Mouse (Mus musculus) embryonic facial prominence, embryonic 13.5 days (tissue): Measurements from ENCODE around the gene Rap2c. TPM values are rescaled to one million over a fixed set of nuclear protein-coding genes. Genes with fewer than 3 reads are reported as not detected.

Experiments
- ATAC-seq: fragments of 200-750 bp; cut with Nextera tagmentation; 2 replicates; pipeline ENCODE4 v1.8.0; 2017; ENCODE audit warnings: low read depth; ENCODE audit not compliant: insufficient number of reproducible peaks, insufficient read depth, low FRiP score, low TSS enrichment
- H3K27ac ChIP-seq: fragments of 300-500 bp; sonication (generic); 2 replicates; pipeline ENCODE4 v1.5.1; 2015; ENCODE audit warnings: moderate library complexity, mild to moderate bottlenecking, inconsistent platforms
- H3K27me3 ChIP-seq: fragments of 300-500 bp; sonication (generic); 2 replicates; pipeline ENCODE4 v1.6.1; 2015; ENCODE audit warnings: mild to moderate bottlenecking, inconsistent platforms
- H3K36me3 ChIP-seq: fragments of 300-500 bp; sonication (generic); 2 replicates; pipeline ENCODE4 v1.6.1; 2015; ENCODE audit warnings: mild to moderate bottlenecking, inconsistent platforms
- H3K4me1 ChIP-seq: fragments of 300-500 bp; sonication (generic); 2 replicates; pipeline ENCODE4 v1.6.1; 2015; ENCODE audit warnings: inconsistent platforms
- H3K4me2 ChIP-seq: fragments of 300-500 bp; sonication (generic); 2 replicates; pipeline ENCODE4 v1.6.1; 2015; ENCODE audit warnings: moderate library complexity, mild to moderate bottlenecking, inconsistent platforms
- H3K4me3 ChIP-seq: fragments of 300-500 bp; sonication (generic); 2 replicates; pipeline ENCODE4 v1.5.1; 2015; ENCODE audit warnings: mild to moderate bottlenecking, inconsistent platforms
- H3K9ac ChIP-seq: fragments of 300-500 bp; sonication (generic); 2 replicates; pipeline ENCODE4 v1.6.1; 2015; ENCODE audit warnings: mild to moderate bottlenecking, inconsistent platforms
- H3K9me3 ChIP-seq: fragments of 300-500 bp; sonication (generic); 2 replicates; pipeline ENCODE4 v1.6.1; 2016; ENCODE audit warnings: inconsistent platforms
- WGBS: fragments of 180-500 bp; shearing (Covaris S2); methylation state at CpG from one replicate; pipeline ENCODE4 v1.1.7; 2015; ENCODE audit warnings: mixed read lengths; 5-methylcytosine and 5-hydroxymethylcytosine counted together
- polyA plus RNA-seq: library from polyadenylated mRNA; unstranded; fragments of >200 nt; fragmentation: Nextera tagmentation; extraction: Ambion mirVana; gene quantifications from 2 replicates; pipeline ENCODE4 v1.2.1, GENCODE M21; 2015

The Rap2c gene
- polyA plus RNA-seq, 1 experiment from 2014 or later: 29.1 TPM

DNA sequence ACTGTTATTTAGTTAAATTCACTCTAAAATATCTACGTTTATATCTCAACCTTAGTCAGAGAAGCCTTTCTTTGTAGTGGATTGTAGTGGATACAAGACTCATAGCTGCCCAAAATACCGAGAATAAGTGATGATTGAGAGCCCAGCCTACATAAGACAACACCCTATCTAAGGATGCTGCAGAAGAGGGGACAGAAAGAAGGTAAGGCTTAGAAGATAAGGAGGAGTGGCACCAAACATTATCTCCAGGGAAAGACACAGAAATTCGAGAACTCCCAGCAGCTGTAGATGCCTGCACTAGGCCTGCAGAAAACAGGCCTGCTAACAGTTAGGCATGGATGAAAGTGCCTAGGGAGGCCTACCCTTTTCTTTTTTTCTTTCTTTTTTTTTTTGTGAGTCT lies 52.7 kb downstream of the Rap2c start:
- no peak overlapping the region for H3K27ac ChIP-seq
- no peak overlapping the region for H3K4me3 ChIP-seq
- H3K9me3 ChIP-seq: no peaks in the 10 kb centered on the region
- H3K36me3 ChIP-seq: no peaks in the 10 kb centered on the region
- no peak overlapping the region for H3K9ac ChIP-seq
- no peak for ATAC-seq
- no peak overlapping the region for H3K4me2 ChIP-seq
- H3K27me3 ChIP-seq: no peaks in the 10 kb centered on the region; the same call in 1 of the 2 replicates
- no peaks in the 10 kb centered on the region for H3K4me1 ChIP-seq
- 59% methylated on average over 3 of the region's 3 CpGs for WGBS

DNA sequence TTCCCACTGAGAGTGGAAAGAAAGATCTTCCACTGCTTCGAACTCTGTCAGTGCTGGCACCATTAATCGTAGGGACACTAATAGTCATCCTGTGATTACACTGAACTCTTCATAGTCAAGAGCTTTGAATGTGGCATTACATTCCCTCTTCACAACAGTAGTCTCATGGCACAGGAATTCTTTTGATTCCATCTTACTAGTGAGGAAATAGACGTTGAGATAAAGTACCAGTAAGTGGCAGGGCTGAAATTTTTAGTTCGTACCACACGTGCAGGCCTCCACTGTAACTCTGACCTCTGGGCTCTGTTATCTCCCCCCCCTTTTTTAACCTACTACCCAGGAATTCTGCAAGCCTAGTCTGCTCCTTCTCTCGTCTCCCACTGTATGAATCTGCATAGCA lies 54.9 kb downstream of the Rap2c start:
- H3K36me3 ChIP-seq: no peaks in the 10 kb centered on the region
- no peak for ATAC-seq
- H3K9me3 ChIP-seq: no peaks in the 10 kb centered on the region
- no peak overlapping the region for H3K4me2 ChIP-seq
- no peak overlapping the region for H3K27ac ChIP-seq
- no peak overlapping the region for H3K9ac ChIP-seq
- no peaks in the 10 kb centered on the region for H3K4me1 ChIP-seq
- WGBS: 53% methylated on average over 6 of the region's 6 CpGs
- H3K4me3 ChIP-seq: no peak overlapping the region
- H3K27me3 ChIP-seq: no peaks in the 10 kb centered on the region

Other genes starting within 250 kb of the Rap2c start
- 13.9 and 18.6 TPM in 2 replicates for gene Stk26, start 177.0 kb downstream of the Rap2c start, polyA plus RNA-seq
- 0.17 TPM in 1 of 2 replicates, not detected in the other for gene Frmd7, start 75.3 kb downstream of the Rap2c start, polyA plus RNA-seq
- gene Mbnl3, start 188.5 kb upstream of the Rap2c start, polyA plus RNA-seq: 11.7 and 12.2 TPM in 2 replicates